Mouse (Mus musculus): ENCODE results near the gene Hdac11. TPM values are rescaled to one million over a fixed set of nuclear protein-coding genes. Genes with fewer than 3 reads are reported as not detected.
"Not testable (repeated sequence)": the region's sequence is repeated elsewhere in the genome, so short reads cannot be mapped to it uniquely, and the experiment has no call there.

Gene Hdac11
- polyA plus RNA-seq, 1 experiment: 39.3 TPM

DNA sequence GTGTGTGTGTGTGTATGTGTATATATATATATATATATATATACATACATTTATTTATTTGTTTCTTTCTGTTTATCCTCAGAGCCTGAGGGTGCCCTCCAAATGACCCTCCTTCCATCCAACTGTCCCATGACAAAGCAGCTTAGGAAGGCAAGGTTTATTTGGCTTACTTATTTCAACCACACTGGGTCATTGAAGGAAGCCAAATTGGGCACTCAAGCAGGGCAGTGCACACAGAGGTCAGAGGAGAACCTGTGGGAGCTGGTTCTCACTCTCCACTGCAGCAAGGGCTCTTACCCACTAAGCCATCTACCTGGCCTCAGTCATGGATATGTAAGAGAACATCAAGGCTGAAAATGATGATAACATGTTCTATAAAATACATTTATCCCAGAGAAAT is 37.9 kb upstream of the Hdac11 start:
- H3K4me2 ChIP-seq (ENCODE audit: low read depth): no peak overlapping the region

GRCm38 (mm10) chr6:91120206-91120605 is 36.3 kb upstream of the Hdac11 start:
- TF ChIP-seq MAX (IDR thresholded peaks at IDR 0.05; ENCODE audit: low read depth) (no peak), USF1 (IDR thresholded peaks at IDR 0.05; ENCODE audit: low read depth) (no peak), MYOG (IDR thresholded peaks at IDR 0.05; ENCODE audit: control insufficient read depth in 1 of 3, insufficient read depth in 1 of 3, insufficient read length in 2 of 3, low read depth in 2 of 3) (no peak), SRF (IDR thresholded peaks at IDR 0.05; ENCODE audit: control insufficient read depth, insufficient read length, low read depth) (no peak), E2F4 (IDR thresholded peaks at IDR 0.05; ENCODE audit: insufficient read depth) (no peak), POLR2A (IDR thresholded peaks at IDR 0.05; ENCODE audit: insufficient read length, low read depth) (no peak), MYOD1 (IDR thresholded peaks at IDR 0.05; ENCODE audit: control insufficient read depth in 1 of 3, insufficient read length in 2 of 3, low read depth in 2 of 3) (no peak), TCF12 (IDR thresholded peaks at IDR 0.05; ENCODE audit: insufficient read depth, poor library complexity, severe bottlenecking) (no peak), TCF3 (IDR thresholded peaks at IDR 0.05; ENCODE audit: insufficient read length, low read depth) (no peak), CEBPB (IDR thresholded peaks at IDR 0.05; ENCODE audit: insufficient read depth, poor library complexity, severe bottlenecking) (no peak), POLR2AphosphoS2 (IDR thresholded peaks at IDR 0.05; ENCODE audit: insufficient read length, low read depth) (no peak), REST (IDR thresholded peaks at IDR 0.05; ENCODE audit: insufficient read depth, insufficient read length) (no peak)
- Histone ChIP-seq H3K4me2 (ENCODE audit: low read depth) (no peak overlapping the region), H3K27me3 (ENCODE audit: control insufficient read depth, insufficient read depth, insufficient read length) (peaks cover 16% of the 10 kb centered on the region), H3K36me3 (ENCODE audit: control insufficient read depth, insufficient read depth) (no peaks in the 10 kb centered on the region), H3K79me2 (ENCODE audit: control insufficient read depth, insufficient read depth) (no peaks in the 10 kb centered on the region), H3K4me3 (no peak overlapping the region), H3ac (ENCODE audit: control insufficient read depth, insufficient read length) (no peak overlapping the region)

More for the DNA sequence above, 37.9 kb upstream of the Hdac11 start:
- no peak overlapping the region for H3ac ChIP-seq (ENCODE audit: control insufficient read depth, insufficient read length)
- no peak overlapping the region for H3K4me3 ChIP-seq
- no peaks in the 10 kb centered on the region for H3K79me2 ChIP-seq (ENCODE audit: control insufficient read depth, insufficient read depth)
- no peak for TF ChIP-seq MYOD1 (IDR thresholded peaks at IDR 0.05; ENCODE audit: control insufficient read depth in 1 of 3, insufficient read length in 2 of 3, low read depth in 2 of 3)
- no peak for TF ChIP-seq E2F4 (IDR thresholded peaks at IDR 0.05; ENCODE audit: insufficient read depth)
- TF ChIP-seq TCF3 (IDR thresholded peaks at IDR 0.05; ENCODE audit: insufficient read length, low read depth): no peak
- no peak for TF ChIP-seq CEBPB (IDR thresholded peaks at IDR 0.05; ENCODE audit: insufficient read depth, poor library complexity, severe bottlenecking)
- TF ChIP-seq POLR2A (IDR thresholded peaks at IDR 0.05; ENCODE audit: insufficient read length, low read depth): no peak
- no peak for TF ChIP-seq TCF12 (IDR thresholded peaks at IDR 0.05; ENCODE audit: insufficient read depth, poor library complexity, severe bottlenecking)
- TF ChIP-seq REST (IDR thresholded peaks at IDR 0.05; ENCODE audit: insufficient read depth, insufficient read length): no peak
- no peak for TF ChIP-seq SRF (IDR thresholded peaks at IDR 0.05; ENCODE audit: control insufficient read depth, insufficient read length, low read depth)
- no peak for TF ChIP-seq USF1 (IDR thresholded peaks at IDR 0.05; ENCODE audit: low read depth)
- H3K27me3 ChIP-seq (ENCODE audit: control insufficient read depth, insufficient read depth, insufficient read length): peaks cover 24% of the 10 kb centered on the region
- H3K36me3 ChIP-seq (ENCODE audit: control insufficient read depth, insufficient read depth): no peaks in the 10 kb centered on the region

GRCm38 (mm10) chr6:91121089-91121488 is 35.4 kb upstream of the Hdac11 start:
- not testable (repeated sequence) for H3K4me3 ChIP-seq; H3K27me3 ChIP-seq (ENCODE audit: control insufficient read depth, insufficient read depth, insufficient read length); H3K36me3 ChIP-seq (ENCODE audit: control insufficient read depth, insufficient read depth); H3K79me2 ChIP-seq (ENCODE audit: control insufficient read depth, insufficient read depth); H3K4me2 ChIP-seq (ENCODE audit: low read depth); H3ac ChIP-seq (ENCODE audit: control insufficient read depth, insufficient read length)

DNA sequence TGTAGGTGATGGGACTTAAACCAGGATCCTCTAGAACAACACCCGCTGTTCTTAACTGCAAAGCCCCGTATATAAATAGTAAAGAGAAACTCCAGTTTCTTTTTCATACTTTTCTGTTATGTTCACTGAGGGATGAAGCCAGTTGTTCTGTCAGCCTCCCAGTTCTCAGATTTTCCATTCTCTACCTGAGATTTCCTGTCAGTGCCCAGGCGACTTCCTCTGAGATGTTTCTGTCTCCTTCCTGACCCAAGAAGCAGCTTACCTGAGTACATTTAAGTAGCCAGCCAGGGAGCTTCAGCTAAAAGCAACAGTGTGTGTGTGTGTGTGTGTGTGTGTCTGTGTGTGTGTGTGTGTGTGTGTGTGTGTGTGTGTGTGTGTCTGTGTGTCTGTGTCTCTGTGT is 33.0 kb upstream of the Hdac11 start:
- TF ChIP-seq SRF (IDR thresholded peaks at IDR 0.05; ENCODE audit: control insufficient read depth, insufficient read length, low read depth) (no peak), POLR2AphosphoS2 (IDR thresholded peaks at IDR 0.05; ENCODE audit: insufficient read length, low read depth) (no peak), USF1 (IDR thresholded peaks at IDR 0.05; ENCODE audit: low read depth) (no peak), REST (IDR thresholded peaks at IDR 0.05; ENCODE audit: insufficient read depth, insufficient read length) (no peak), MAX (IDR thresholded peaks at IDR 0.05; ENCODE audit: low read depth) (no peak), POLR2A (IDR thresholded peaks at IDR 0.05; ENCODE audit: insufficient read length, low read depth) (no peak), MYOG (IDR thresholded peaks at IDR 0.05; ENCODE audit: control insufficient read depth in 1 of 3, insufficient read depth in 1 of 3, insufficient read length in 2 of 3, low read depth in 2 of 3) (no peak)
- H3K79me2 ChIP-seq (ENCODE audit: control insufficient read depth, insufficient read depth): no peaks in the 10 kb centered on the region
- H3K27me3 ChIP-seq (ENCODE audit: control insufficient read depth, insufficient read depth, insufficient read length): peaks cover 10% of the 10 kb centered on the region
- H3K36me3 ChIP-seq (ENCODE audit: control insufficient read depth, insufficient read depth): no peaks in the 10 kb centered on the region
- H3ac ChIP-seq (ENCODE audit: control insufficient read depth, insufficient read length): no peak overlapping the region
- H3K4me2 ChIP-seq (ENCODE audit: low read depth): no peak overlapping the region
- no peak overlapping the region for H3K4me3 ChIP-seq

DNA sequence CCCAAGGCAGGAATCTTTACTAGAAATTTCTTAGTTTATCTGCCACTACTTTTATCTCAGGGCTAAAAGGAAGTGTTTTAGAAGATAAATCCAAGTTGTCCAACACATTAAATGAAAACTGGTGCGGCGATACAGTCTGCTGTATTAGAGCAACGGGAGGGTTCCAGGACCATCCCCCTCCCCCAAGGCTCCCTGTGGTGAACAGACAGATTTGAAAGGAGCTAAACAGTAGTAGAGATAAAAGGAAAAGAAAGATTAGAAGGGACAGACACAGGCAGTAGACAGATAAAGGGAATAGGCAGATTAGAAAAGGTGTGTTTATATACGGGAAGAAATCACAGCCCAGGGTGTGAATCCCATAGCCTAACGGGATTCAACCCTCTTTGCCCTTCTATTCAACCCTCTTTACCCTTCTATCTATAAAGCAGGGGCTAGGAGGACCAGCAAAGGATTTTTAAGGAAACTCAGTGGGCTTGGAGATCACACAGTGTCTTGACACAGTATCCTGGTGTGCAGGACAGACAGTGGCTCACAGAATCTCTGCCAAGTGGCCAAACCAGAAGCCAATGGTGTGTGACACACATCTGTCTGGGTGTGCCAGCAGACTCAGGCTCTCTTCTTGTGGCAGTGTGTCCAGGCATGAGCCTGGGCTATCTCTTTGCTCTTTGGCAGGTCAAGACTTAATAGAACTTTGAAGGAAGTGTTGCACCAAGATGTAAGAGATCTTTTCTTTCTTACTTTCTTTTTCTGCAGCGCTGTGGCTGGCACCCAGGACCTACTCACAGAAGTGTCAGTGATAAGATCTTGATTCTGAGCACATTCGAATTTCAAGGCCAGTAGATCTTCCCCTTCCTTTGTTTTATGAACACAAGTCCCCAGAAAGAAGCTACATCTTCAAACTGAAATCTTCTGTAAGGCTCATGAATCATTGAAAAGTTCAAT is 31.9 kb upstream of the Hdac11 start:
- Histone ChIP-seq H3K4me2 (ENCODE audit: low read depth) (no peak overlapping the region), H3K36me3 (ENCODE audit: control insufficient read depth, insufficient read depth) (no peaks in the 10 kb centered on the region), H3K79me2 (ENCODE audit: control insufficient read depth, insufficient read depth) (no peaks in the 10 kb centered on the region), H3K27me3 (ENCODE audit: control insufficient read depth, insufficient read depth, insufficient read length) (peaks cover 18% of the 10 kb centered on the region), H3ac (ENCODE audit: control insufficient read depth, insufficient read length) (no peak overlapping the region), H3K4me3 (no peak overlapping the region)
- no peak for TF ChIP-seq MYOD1 (IDR thresholded peaks at IDR 0.05; ENCODE audit: control insufficient read depth in 1 of 3, insufficient read length in 2 of 3, low read depth in 2 of 3)
- no peak for TF ChIP-seq POLR2A (IDR thresholded peaks at IDR 0.05; ENCODE audit: insufficient read length, low read depth)
- TF ChIP-seq MAX (IDR thresholded peaks at IDR 0.05; ENCODE audit: low read depth): no peak
- TF ChIP-seq TCF3 (IDR thresholded peaks at IDR 0.05; ENCODE audit: insufficient read length, low read depth): no peak
- no peak for TF ChIP-seq REST (IDR thresholded peaks at IDR 0.05; ENCODE audit: insufficient read depth, insufficient read length)
- no peak for TF ChIP-seq E2F4 (IDR thresholded peaks at IDR 0.05; ENCODE audit: insufficient read depth)
- no peak for TF ChIP-seq USF1 (IDR thresholded peaks at IDR 0.05; ENCODE audit: low read depth)
- no peak for TF ChIP-seq TCF12 (IDR thresholded peaks at IDR 0.05; ENCODE audit: insufficient read depth, poor library complexity, severe bottlenecking)
- no peak for TF ChIP-seq MYOG (IDR thresholded peaks at IDR 0.05; ENCODE audit: control insufficient read depth in 1 of 3, insufficient read depth in 1 of 3, insufficient read length in 2 of 3, low read depth in 2 of 3)
- TF ChIP-seq POLR2AphosphoS2 (IDR thresholded peaks at IDR 0.05; ENCODE audit: insufficient read length, low read depth): no peak
